Mouse (Mus musculus) layer of hippocampus, adult 18-20 months (tissue): ENCODE data around the gene Per1. TPM values are rescaled to one million over a fixed set of nuclear protein-coding genes. Genes with fewer than 3 reads are reported as not detected.

Experiments
- DNase-seq, 2 experiments: peaks; one replicate each; pipeline ENCODE4 v3.0.0; 2022; ENCODE audit warnings: low spot score in 2 of 2
- total RNA-seq, 2 experiments: library from RNA; stranded (reverse); gene quantifications; 2 replicates each; pipeline ENCODE4 v1.2.3; 2021

Gene Per1
- total RNA-seq, 2 experiments from 2014 or later, result 92.9 to 115 TPM

- DNase-seq, result peak in 1 of 2 experiments; percentile 50
Observed at GRCm38 (mm10) chr11:69111051-69111810, 16.2 kb downstream of the Per1 start.

- peak in 1 of 2 experiments; percentile 17 for DNase-seq
Observed at GRCm38 (mm10) chr11:69111865-69112264, 16.8 kb downstream of the Per1 start.

GRCm38 (mm10) chr11:69114018-69114417, 19.0 kb downstream of the Per1 start:
- DNase-seq, result no peak

- no peak for DNase-seq
Observed at GRCm38 (mm10) chr11:69114621-69115020, 19.6 kb downstream of the Per1 start.

GRCm38 (mm10) chr11:69116843-69117242, 21.8 kb downstream of the Per1 start:
- DNase-seq, result no peak

- peak in 1 of 2 experiments; percentile 52 for DNase-seq
Observed at GRCm38 (mm10) chr11:69117737-69118695, 23.0 kb downstream of the Per1 start.

- peak; percentile 76 to 93 for DNase-seq
Observed at GRCm38 (mm10) chr11:69118765-69119164, 23.7 kb downstream of the Per1 start.

- DNase-seq, result no peak
Observed at GRCm38 (mm10) chr11:69119446-69120155, 24.6 kb downstream of the Per1 start.

- DNase-seq, result no peak
Observed at GRCm38 (mm10) chr11:69120221-69121000, 25.4 kb downstream of the Per1 start, which contains the start of gene Hes7. TSS of gene Hes7 (plus strand) at chr11:69120404.

- peak in 1 of 2 experiments; percentile 27 for DNase-seq
Observed at GRCm38 (mm10) chr11:69121001-69121740, 26.2 kb downstream of the Per1 start.

GRCm38 (mm10) chr11:69121741-69122335, 26.8 kb downstream of the Per1 start:
- DNase-seq, result peak in 1 of 2 experiments; percentile 38

GRCm38 (mm10) chr11:69122336-69122951, 27.4 kb downstream of the Per1 start, which contains the start of gene 9130213A22Rik:
TSS of gene 9130213A22Rik (minus strand) at chr11:69122589.
- DNase-seq, result peak; percentile 87 to 91

GRCm38 (mm10) chr11:69123056-69123692, 28.2 kb downstream of the Per1 start:
- peak; percentile 89 to 96 for DNase-seq

- peak; percentile 90 to 98 for DNase-seq
Observed at GRCm38 (mm10) chr11:69123693-69124497, 28.9 kb downstream of the Per1 start.

- DNase-seq, result peak in 1 of 2 experiments; percentile 84
Observed at GRCm38 (mm10) chr11:69124498-69124847, 29.5 kb downstream of the Per1 start.

GRCm38 (mm10) chr11:69125041-69125851, 30.2 kb downstream of the Per1 start:
- DNase-seq, result peak; percentile 68 to 90

GRCm38 (mm10) chr11:69125852-69125918, 30.7 kb downstream of the Per1 start, which contains the start of gene Aloxe3:
TSS of gene Aloxe3 (plus strand) at chr11:69125896.
- DNase-seq, result no peak
